Mouse (Mus musculus) heart, postnatal 10 days (tissue): ENCODE measurements at regions not wholly inside any gene's neighbourhood (a gene's known extent, or its start where the extent isn't known, plus 50 kb on each side); places are given as distances from the start of the nearest gene placed in this dataset.
A peak's percentile ranks its signal among the peaks of the same experiment; 100 is the strongest.

Experiments used
- DNase-seq, 2 experiments: peaks; one replicate each; pipeline ENCODE4 v3.0.0; 2021
- intact Hi-C: fragments of 180-260 bp; cut with DNase I; formaldehyde crosslinking; loops from one replicate; pipeline ENCODE4 v1.15.1; 2025

GRCm38 (mm10) chr10:47365016-47365538, 1787.4 kb downstream of the Hace1 start:
- no peak for DNase-seq
- intact Hi-C loops = no loop called here

GRCm38 (mm10) chr10:47366804-47367203, 1789.2 kb downstream of the Hace1 start:
- no peak for DNase-seq
- intact Hi-C loops = no loop called here

- intact Hi-C loops = no loop called here
Observed at GRCm38 (mm10) chr10:47403492-47403891, 1825.9 kb downstream of the Hace1 start.

GRCm38 (mm10) chr10:47426505-47426904, 1848.9 kb downstream of the Hace1 start:
- peak; percentile 0 to 17 for DNase-seq
- intact Hi-C loops = no loop called here

More at GRCm38 (mm10) chr10:47403492-47403891, 1825.9 kb downstream of the Hace1 start:
- no peak for DNase-seq
